Mouse (Mus musculus): ENCODE measurements at regions not wholly inside any gene's neighbourhood (a gene's known extent, or its start where the extent isn't known, plus 50 kb on each side); places are given as distances from the start of the nearest gene placed in this dataset.

GRCm38 (mm10) chr14:95949512-95949911 lies 68.5 kb downstream of the 4921530L21Rik start:
- DNase-seq (ENCODE audit: extremely low spot score in 1 of 2, low spot score in 1 of 2) = peak in 1 of 2 experiments; percentile 57

- no peak for DNase-seq (ENCODE audit: extremely low spot score in 1 of 2, low spot score in 1 of 2)
Observed at GRCm38 (mm10) chr14:95956056-95956729, 75.1 kb downstream of the 4921530L21Rik start.

GRCm38 (mm10) chr14:95984021-95984420 lies 103.0 kb downstream of the 4921530L21Rik start:
- peak in 1 of 2 experiments; percentile 47 for DNase-seq (ENCODE audit: extremely low spot score in 1 of 2, low spot score in 1 of 2)

DNA sequence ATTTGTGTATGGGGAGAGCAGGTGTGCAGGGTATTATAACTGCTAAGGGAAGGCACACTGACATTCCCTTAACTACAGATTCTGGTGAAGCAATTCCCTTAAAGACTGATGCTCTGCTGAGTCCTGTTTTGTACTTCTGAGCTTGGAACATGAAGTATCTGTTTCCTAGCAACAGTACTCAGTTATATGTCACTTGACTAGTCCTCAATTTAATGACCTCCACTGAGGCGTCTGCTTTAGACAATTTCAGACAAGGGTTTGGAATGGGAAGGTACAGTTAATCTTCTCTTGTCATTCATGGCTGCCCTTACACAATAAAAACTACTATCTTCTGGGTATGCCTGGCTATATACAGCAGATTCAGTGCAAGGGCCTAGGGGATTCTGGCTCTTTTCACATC lies 117.3 kb downstream of the 4921530L21Rik start:
- no peak for DNase-seq (ENCODE audit: extremely low spot score in 1 of 2, low spot score in 1 of 2)

DNA sequence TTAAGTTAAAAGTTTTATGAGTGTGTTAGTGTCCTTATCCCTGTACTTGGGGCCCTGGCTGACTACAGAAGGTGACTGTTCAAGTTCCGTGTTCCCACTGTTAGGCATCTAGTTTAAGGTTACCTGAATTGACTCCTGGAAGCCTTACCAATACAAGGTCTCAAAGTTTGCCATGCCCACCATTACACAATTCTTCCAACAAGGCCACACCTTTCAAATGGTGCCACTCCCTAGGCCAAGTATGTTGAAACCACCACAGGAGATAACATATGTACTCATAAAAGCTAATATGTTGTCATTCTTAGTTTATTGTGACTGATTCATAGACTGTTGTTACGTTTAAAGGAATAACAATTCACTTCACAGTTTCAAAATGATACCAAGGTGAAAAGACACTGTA lies 140.6 kb downstream of the 4921530L21Rik start:
- no peak for DNase-seq (ENCODE audit: extremely low spot score in 1 of 2, low spot score in 1 of 2)
